Mouse (Mus musculus) naive thymus-derived CD4-positive, alpha-beta T cell, adult 2 months (primary cell): Measurements from ENCODE around the gene Selenof.
A peak's percentile ranks its signal among the peaks of the same experiment; 100 is the strongest.

Experiments
- DNase-seq: peaks from one replicate; pipeline ENCODE4 v3.0.0-alpha.2; 2011; ENCODE audit warnings: low read depth

The Selenof gene

DNA sequence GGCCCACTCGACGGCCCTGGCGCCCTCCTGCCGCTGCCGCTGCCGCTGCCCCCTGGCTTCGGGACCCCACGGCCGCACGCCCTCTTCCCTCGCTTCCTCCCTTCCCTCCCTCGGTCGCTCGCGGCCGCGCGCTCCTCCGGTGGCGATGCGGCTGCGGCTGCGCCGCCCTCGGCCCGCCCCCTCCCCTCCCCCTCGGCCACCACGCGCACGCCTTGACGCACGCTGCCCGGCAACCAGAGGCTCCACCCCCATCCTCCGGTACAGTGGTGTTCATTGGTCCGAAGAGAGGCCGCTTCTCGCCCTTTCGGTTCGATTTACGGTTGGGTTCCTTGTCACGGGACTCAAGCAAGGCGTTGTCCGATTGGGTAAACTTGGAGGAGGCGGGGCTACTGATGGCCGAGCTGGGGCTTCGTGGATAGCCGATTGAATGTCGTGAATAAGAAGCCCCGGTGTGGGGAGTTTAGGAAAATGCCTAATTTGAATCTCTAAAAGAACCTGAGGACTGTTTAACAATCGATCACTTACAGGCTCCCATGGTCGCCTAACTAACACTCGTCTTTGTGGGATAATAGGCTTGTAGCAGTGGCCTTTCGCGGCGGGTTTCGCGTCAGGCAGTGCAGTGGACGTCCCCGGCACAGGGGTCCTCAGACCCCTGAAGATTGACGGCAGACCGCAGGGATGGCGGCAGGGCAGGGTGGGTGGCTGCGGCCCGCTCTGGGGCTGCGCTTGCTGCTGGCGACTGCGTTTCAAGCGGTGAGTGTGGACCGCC lies at the start of gene Selenof, which contains the start of gene Hs2st1:
Gene Selenof (plus strand): TSS at position 258 of the 769 bp plus-strand sequence.
Gene Hs2st1 (minus strand): TSS at position 135 of the 769 bp plus-strand sequence.
- DNase-seq, result peak; percentile 99

DNA sequence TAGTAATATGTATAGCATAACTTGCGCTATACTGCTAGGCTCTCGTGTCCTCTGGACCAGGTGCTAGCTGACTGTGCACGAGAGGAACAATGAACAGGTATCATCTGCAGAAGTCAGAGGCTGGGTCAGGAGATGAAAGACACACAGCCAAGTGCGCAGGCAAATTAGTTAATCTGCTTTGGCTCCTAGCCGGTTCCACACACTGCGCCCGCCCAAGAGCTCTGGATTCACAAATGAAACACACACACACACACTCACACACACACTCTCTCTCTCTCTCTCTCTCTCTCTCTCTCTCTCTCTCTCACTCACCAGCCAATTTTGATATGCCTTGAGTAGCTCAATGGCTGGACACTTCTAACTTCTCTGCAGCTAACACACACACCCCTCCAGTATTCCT lies 42.2 kb upstream of the Selenof start:
- no peak for DNase-seq

DNA sequence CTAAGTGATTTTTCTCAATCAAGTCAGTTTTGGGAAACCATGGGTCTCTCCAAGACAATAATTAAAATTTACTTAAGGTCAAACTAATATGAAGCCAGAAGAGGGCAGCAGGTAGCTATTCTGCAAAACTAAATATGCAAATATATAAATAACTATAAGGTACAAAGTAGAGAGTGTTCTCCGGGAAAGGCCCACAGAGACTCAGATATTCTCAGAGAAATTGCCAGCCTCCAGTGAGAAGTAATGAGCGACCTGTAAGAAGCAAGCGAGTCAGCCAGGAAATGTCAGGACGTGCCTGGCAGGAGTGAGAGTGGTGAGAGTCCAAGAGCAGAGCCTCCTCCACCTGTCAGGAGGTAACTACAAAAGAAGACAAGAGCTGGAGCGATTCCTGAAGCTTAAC lies 39.1 kb upstream of the Selenof start:
- DNase-seq, result peak; percentile 52

DNA sequence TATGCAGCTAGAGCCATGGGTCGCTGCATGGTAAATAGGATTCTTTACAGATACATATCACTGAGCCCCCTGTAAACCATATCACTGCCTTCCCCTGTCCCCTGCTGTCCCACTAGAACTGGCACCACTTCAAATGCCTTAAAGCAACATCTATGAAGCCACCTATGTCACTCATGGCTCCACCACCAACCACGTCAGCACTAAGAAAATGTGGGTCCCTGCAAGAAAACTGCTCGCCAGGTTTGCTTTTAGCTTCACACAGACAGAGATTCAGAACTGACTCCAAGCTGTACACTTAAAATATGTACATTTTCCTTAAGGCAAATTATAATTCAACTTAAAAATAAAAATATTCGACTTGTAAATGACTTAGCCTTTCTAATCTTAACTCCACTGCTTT lies 35.0 kb upstream of the Selenof start:
- no peak for DNase-seq

DNA sequence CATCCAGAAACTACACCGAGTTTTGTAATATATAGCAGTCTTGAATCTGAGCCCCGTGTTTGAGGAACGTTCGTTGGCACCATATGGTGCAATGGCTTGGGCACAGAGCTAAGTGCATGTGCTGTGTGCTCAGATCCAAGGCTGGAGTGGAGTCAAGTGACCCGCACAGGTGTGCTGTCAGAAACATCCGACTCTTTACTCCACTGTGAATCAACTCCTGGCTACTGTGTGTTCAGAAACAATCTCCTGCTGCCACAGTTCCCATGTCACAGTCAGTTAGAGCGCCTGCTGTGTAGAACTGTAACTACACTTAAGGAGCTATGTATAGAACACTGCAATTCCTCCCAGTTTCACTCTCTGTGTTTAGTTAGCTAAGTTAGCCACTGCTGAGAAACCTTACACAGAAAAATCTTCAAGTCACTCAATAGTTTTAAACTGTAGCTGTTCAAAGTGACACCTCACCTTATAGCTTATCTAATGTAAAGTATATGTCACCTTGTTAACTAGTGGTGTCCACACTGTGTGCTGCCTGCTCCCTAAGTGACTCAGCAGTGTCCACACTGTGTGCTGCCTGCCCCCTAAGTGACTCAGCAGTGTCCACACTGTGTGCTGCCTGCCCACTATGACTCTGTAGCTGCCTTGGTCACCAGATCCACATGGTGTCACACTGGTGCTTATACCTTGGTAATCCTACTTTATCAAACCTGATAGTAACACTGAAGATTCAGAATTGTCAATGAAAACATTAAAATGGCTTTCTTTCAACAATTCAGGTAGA lies 32.8 kb upstream of the Selenof start:
- DNase-seq, result no peak

DNA sequence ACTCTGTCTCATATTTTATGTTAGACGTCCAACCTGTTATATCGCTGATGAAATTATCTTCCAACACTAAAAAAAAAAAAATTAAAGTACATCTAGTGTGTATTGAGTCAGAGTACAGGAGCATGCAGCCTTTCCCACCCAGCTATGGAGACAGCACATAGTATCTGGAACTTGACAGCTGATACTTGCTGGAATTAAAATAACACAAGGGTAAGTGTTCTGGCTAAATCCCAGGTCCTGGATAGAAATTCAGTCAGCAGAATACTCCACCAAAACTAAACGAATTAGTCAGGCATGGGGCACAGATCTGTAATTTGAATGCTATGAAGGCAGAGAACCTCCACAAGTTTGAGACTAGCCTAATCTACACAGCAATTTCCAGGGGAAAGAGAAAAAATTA lies 31.1 kb upstream of the Selenof start:
- DNase-seq, result no peak

DNA sequence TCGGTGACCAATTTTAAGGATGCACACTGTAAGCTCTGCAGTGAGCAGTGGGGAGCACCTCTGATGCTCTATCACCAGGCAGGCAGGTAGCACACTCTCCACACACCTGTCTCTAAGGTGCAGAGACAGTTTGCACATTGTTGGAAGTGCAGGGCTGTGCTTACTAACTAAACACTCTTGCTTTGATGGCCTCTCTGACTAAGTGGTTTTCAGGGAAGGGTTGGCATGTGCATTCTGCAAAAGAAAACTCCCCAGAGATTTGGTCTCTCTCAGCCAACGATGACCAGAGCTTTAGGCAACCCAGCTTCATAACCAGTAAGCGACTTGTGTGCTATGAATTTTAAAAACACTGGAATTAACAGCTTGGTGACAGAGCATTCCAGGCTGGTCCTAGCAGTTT lies 29.3 kb upstream of the Selenof start:
- DNase-seq, result no peak

DNA sequence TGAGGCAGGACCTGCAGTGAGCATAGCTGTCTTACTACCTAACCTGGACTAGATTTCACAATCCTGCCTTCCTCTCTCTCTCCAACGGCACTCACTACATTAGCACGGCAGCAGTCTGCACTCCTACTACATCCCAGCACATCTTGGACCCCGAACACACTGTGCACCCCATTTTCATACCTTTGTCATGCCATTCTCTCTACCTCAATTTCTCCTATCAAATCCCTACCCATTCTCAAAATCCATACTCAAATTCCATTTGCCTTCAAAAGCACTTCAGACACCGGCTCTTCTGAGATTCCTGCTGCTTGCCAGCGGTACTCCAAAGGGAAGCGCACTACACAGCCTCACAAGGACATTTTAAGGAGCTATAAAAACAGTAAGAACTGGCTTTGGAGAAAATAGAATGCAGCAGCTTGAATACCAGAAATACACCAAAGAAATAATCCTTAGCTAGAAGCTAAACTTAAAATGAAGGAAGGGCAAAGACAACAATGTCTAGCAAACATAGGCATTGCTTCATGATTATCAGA lies 28.1 kb upstream of the Selenof start:
- no peak for DNase-seq

DNA sequence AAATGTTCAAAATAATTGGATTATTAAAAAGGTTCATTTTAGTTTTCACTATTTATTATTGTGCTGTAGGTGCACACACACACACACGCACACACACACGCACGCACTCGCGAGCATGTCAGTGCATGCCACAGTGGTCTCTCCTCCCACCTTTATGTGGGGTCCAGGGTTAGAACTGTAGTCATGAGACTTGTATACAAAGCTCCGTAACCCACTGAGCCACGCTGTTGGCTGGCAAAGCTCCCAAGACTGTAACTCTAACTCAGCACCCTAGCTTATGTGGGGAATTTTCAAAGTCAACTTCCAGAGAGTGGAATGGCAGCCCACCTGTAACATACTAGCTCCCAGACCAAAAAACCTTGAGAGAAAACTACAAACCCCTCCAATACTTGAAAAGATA lies 25.0 kb upstream of the Selenof start:
- no peak for DNase-seq

DNA sequence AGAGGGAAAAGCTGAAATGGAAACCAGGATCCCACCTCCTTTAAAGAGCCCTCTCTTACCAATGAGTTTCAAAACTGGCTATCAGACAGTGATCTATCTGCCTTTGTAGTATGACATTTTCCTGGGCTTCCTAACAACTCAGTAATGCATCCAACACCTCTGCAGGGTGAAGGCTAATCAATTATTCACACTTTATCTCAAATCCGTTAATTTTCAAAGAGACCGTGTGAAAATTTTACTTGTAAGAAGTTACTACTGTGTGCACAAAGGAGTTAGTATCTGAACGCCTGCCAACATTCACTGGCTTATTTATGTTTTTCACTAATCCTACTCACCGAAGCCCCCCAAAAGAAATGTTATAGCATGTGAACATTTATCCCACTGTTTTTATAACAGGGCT lies 24.3 kb upstream of the Selenof start:
- DNase-seq, result no peak

DNA sequence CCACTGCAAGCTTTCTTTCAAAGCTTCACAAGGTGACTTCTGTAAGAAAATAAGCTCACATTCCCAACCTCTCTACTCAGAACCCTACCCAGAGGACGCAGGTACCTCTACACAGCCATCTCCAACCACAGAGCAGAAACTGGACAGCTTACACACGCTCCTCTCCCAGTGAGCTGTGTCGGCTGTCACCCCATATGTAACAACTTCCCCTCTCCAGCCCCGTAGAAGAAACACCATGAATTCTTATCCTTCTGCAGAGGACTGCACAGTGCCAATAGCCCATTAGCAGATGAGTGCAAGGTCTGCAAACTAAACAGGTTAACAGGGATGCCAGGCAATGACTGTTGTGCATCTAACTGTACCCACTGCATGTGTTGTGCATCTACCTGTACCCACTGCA lies 23.6 kb upstream of the Selenof start:
- no peak for DNase-seq

DNA sequence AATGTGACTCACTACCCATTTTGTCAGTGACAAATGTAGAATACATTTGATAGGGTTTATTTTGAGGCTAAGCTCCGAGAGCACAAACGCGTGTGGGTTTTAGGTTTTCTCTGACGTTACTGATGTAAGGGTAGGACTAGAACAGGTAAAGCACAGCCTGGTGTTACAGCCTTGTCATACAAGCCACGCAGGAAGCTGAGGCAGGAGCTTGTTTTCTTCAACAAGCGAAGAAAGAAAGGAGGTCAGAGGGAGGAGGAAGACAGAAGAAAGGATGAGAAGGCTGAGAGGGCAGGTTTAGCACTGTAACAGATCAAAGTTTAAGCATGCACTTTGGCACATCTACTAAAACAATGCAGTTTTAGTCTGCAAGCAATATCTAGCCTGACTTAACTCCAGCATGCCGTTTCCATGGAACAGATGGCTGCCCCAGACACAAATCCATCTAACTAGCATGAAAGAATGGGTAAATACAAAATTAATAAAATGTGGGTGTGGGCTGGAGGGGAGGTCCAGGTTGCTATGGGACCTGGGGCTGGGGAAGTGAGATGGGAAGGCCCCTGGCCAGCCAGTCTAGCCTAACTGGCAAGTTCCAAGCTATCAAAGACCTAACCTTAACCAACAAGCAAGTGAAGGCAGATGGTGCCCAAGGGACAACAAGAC lies 21.8 kb upstream of the Selenof start:
- DNase-seq, result peak; percentile 49

DNA sequence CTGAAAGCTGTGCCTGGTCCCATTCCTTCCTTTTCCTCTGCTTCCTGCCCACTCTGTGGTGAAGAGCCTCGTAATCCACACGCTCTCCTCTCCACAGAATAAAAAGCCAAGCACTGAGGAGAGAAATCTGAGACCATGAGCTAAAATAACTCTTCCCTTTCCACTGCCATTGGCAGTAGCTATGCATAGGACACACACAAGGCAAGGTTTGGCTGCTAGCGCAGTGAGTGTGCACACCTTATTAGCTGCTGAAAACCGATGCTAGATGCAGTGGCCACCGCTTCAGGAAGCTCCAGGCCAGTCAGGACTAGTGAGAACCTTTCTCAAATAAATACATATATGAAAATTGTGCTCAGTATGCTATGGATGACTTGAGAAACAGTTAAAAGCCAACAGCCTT lies 20.1 kb upstream of the Selenof start:
- no peak for DNase-seq

DNA sequence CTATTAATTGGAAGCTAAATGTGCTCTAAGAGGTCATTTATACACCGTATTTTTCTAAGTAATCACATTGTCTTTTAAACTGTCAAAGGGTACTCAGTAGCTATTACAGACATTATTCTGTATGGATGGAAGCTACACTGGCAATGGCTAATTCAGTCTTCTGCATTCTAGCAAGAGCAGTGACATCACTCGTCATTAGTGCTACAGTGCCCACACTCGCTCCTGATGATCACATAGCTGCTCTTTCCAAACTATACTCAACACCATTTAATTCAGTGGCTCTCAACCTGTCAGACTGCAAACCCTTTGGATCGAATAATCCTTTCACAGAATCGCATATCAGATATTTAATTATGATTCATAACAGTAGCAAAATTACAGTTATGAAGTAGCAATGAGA lies 19.4 kb upstream of the Selenof start:
- no peak for DNase-seq

DNA sequence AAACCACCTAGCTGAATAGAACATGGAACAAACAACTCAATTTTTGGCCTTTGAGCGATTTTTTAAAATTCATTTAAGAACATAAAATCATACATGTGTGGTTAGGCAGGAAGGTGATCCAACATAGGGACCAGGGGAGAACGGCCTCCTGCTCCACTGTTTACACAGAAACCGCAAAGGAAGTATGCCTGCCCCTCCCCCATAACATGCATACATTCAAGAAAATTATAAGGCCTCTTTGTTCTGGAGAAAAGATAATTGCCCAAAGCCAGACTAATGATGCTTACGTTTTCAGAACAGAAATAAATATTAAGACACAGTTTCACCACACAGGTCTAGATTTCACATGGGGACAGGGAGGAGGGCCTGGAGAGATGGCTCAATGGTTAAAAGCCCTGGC lies 18.7 kb upstream of the Selenof start:
- peak; percentile 48 for DNase-seq

DNA sequence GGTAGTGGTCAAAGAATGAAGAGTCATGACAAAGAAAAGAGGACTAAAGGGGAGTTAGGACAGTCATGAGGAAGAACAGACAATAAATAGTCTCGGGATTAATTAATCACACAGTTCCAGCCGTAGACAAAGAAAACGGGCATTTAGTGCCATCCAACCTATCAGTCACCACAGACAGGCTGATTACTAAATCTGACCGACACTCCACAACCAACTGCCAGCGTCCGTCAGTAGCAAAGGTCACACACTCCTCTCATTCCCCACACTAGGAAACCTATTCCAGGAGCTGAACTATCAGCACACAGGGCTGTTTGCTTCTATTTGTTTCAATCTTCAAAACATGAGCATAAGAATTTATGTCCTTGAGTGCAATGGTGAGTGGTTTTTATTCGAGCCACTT lies 16.2 kb upstream of the Selenof start:
- no peak for DNase-seq

DNA sequence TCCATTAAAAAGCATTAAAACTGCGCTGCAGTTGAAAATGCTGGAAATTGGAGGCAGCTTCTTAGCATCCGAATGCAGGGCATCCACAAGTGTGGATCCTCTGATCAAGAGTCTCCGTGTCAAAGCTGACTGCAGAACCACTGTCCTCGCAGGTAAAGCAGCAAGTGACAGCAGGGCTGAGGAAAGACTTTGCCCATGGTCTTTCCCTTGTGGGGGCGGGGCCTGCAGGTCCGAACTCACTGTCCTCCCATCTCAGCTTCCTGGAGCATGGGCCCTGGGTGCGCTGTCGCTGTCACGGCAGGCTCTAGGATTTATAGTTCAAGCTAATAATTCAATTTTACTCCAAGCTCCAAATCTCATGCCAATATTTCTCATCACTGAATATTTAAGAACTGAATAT lies 15.6 kb upstream of the Selenof start:
- DNase-seq, result no peak

DNA sequence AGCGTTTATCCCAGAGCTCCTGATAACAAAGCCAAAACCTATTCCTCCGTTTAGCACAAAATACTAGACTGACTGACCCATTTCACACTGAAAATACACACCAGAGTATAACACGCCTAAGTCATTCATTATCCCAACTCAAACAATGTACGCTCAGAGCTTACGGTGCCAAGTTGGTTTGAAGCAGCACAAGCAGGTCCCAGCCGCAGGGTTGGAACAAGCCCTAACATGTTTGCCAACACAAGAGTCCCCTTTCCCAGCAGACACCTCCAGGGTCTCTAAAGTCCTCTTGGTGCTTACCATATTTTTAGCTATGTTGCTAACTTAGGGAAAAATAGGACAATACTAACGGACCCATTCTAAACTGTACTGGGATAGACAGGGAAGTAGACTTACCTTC lies 15.0 kb upstream of the Selenof start:
- no peak for DNase-seq

DNA sequence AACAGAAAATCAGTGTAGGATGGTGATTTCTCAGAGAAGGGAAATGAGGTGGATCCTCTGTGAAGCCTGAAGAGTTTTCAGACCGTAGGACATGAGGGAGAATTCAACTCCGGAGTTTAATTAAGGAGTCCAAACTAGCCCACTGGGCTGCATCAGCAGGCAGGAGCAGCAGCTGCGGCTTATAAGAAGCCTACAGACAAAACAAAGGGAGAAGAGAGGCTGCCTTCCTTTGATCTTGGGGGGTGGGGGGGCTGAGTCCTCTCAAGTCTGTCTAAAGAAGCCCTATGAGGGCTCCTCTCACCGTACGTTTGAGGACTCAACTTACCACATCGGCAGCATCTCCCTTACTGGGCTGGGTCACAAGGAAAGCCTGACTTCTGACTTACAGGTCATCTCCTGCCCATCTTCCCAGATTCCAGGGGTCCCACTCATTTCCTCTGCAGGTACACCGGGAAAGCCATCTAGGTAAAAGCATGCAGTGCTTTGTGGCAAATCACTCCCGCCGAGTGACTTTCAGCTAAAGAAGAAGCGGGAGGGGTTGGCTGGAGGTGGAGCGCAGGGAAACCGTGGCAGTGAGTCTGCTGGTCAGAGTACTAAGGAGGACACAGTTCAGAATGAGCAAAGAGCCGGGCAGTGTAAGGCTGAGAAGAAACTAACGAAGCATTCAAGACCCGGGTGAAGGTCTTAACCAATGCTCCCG lies 13.3 kb upstream of the Selenof start:
- DNase-seq, result no peak

DNA sequence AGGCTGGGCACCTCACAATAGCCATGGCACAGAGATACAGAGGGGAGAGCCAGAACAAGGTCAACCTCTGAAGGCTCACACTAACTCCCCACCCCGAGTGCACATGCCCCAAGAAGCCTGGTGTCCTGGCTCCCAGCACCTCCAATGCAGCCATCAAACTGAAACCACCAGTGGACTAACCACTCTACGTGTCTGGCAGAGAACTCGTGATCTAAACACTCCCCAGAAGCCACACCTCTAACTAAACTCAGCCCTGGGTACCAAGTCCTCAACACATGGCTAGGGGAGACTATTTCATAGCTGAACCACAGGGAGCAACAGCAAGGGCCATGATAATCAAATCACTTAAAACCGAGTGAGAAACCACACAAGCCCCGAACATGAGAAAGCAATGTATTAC lies 11.8 kb upstream of the Selenof start:
- DNase-seq, result peak; percentile 18

DNA sequence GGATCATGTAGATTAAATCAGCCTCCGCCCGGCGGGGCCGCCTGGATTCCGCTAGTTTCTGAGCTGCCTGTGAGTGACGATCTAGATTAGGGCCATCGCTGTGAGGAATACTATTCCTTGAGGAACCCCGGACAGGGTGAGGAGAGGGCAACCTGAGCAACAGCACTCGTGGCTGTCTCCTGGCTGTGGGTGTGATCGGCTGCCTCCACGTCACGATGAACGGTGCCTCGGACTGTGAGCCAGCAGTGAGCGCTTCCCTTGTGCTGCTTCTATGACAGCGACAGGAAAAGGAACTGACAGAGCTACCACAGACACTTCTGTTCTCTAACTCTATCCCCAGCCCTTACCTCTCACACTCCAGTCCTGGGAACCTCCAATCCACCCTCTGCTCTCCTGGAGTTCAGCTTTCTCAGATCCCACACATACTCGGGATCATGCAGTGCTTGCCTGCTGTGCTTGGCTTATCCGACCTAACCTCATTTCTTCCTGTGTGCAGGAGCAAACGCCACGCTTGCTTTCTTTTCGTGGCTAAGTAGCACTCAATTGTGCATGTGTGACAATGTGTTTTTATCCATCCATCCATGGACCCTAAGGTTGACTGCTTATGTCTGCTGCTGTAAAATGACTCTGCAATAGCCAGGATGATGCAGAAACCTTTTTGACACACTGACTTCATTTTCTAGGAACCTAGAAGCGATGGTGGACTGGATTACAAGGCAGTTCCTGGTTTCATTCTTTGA lies 8.4 kb upstream of the Selenof start:
- peak; percentile 64 for DNase-seq
